Mouse (Mus musculus) limb, embryonic 14.5 days (tissue): ENCODE measurements at regions not wholly inside any gene's neighbourhood (a gene's known extent, or its start where the extent isn't known, plus 50 kb on each side); places are given as distances from the start of the nearest gene placed in this dataset.

Experiments
- ATAC-seq: fragments of 200-750 bp; cut with Nextera tagmentation; 2 replicates; pipeline ENCODE4 v1.8.0; 2017; ENCODE audit warnings: low read depth, moderate number of reproducible peaks, moderate TSS enrichment; ENCODE audit not compliant: low FRiP score
- DNase-seq: peaks from one replicate; pipeline ENCODE4 v3.0.0-alpha.2; 2015; ENCODE audit warnings: low spot score
- H3K27ac ChIP-seq: fragments of 300-500 bp; sonication (generic); replicated peaks from 2 replicates; pipeline ENCODE4 v1.5.1; 2014; ENCODE audit warnings: low read depth, mild to moderate bottlenecking, low read length, moderate library complexity, mixed read lengths
- H3K27me3 ChIP-seq: fragments of 300-500 bp; sonication (generic); 2 replicates; pipeline ENCODE4 v1.6.1; 2014; ENCODE audit warnings: low read length, mixed read lengths; ENCODE audit not compliant: control insufficient read depth, insufficient read depth
- H3K36me3 ChIP-seq: fragments of 300-500 bp; sonication (generic); 2 replicates; pipeline ENCODE4 v1.6.1; 2014; ENCODE audit warnings: mild to moderate bottlenecking, low read length, moderate library complexity, mixed read lengths; ENCODE audit not compliant: control insufficient read depth, insufficient read depth
- H3K4me1 ChIP-seq: fragments of 300-500 bp; sonication (generic); 2 replicates; pipeline ENCODE4 v1.6.1; 2014; ENCODE audit warnings: antibody characterized with exemption, low read length, mixed read lengths; ENCODE audit not compliant: control insufficient read depth, insufficient read depth
- H3K4me2 ChIP-seq: fragments of 300-500 bp; sonication (generic); replicated peaks from 2 replicates; pipeline ENCODE4 v1.6.1; 2014; ENCODE audit warnings: low read depth, mild to moderate bottlenecking, low read length, moderate library complexity; ENCODE audit not compliant: severe bottlenecking
- H3K4me3 ChIP-seq: fragments of 300-500 bp; sonication (generic); replicated peaks from 2 replicates; pipeline ENCODE4 v1.5.1; 2014; ENCODE audit warnings: low read length
- H3K9ac ChIP-seq: fragments of 300-500 bp; sonication (generic); 2 replicates; pipeline ENCODE4 v1.6.1; 2014; ENCODE audit warnings: mild to moderate bottlenecking, low read depth, low read length, moderate library complexity; ENCODE audit not compliant: severe bottlenecking
- H3K9me3 ChIP-seq: fragments of 300-500 bp; sonication (generic); 2 replicates; pipeline ENCODE4 v1.6.1; 2016; ENCODE audit warnings: low read length; ENCODE audit not compliant: control insufficient read depth
- POLR2A ChIP-seq: fragments of 200-500 bp; IDR thresholded peaks from 2 replicates; pipeline ENCODE4 v1.8.0; 2012; ENCODE audit warnings: inconsistent platforms, mild to moderate bottlenecking, moderate library complexity, borderline replicate concordance; ENCODE audit not compliant: insufficient read depth, insufficient read length; ENCODE audit errors: extremely low read depth
- whole genome bisulfite sequencing: fragments of 180-500 bp; shearing (Covaris S2); extraction: QIAGEN DNeasy Blood & Tissue Kit; methylation state at CpG from one replicate; pipeline ENCODE4 v1.1.7; 2014; 5-methylcytosine and 5-hydroxymethylcytosine counted together

DNA sequence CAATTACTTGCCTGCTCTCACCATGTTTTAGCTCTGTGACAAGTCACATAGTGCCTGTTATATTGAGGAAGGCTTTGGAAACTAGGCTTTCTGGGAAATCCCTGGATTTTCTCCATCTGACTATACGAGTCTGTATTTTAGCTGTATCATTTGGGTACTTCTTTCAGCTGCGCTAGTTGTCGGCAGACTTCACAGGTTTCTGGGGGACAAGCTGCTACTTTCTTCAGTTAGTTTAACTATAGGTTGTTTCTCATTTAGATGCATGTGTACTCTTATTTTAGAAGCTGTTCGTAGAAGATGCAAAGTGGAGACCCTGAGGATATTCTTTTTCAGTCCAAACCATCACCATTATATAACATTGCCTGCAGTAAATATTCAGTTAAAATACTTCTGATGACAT, 86.3 kb upstream of the Egfl6 start:
- H3K4me3 ChIP-seq: no peak overlapping the region
- no peak overlapping the region for H3K4me2 ChIP-seq
- peaks cover 5% of the 10 kb centered on the region for H3K27me3 ChIP-seq
- no peaks in the 10 kb centered on the region for H3K36me3 ChIP-seq
- no peak for TF ChIP-seq POLR2A
- H3K27ac ChIP-seq: no peak overlapping the region
- WGBS: 88% methylated on average over 4 of the region's 4 CpGs
- no peak for ATAC-seq
- H3K4me1 ChIP-seq: no peaks in the 10 kb centered on the region
- DNase-seq: no peak
- no peaks in the 10 kb centered on the region for H3K9me3 ChIP-seq
- no peak overlapping the region for H3K9ac ChIP-seq

- WGBS: 64% methylated on average over 2 of the region's 2 CpGs
- no peaks in the 10 kb centered on the region for H3K4me1 ChIP-seq
Observed at GRCm38 (mm10) chrX:166666304-166666703, 80.8 kb upstream of the Egfl6 start.

GRCm38 (mm10) chrX:166661808-166662207, 76.3 kb upstream of the Egfl6 start:
- Histone ChIP-seq H3K4me2 (no peak overlapping the region), H3K9ac (no peak overlapping the region), H3K27ac (0 out of 2 replicates have a peak overlapping the region, but pooled peaks have one; percentile 28), H3K4me1 (no peaks in the 10 kb centered on the region), H3K9me3 (no peaks in the 10 kb centered on the region), H3K4me3 (no peak overlapping the region), H3K36me3 (no peaks in the 10 kb centered on the region), H3K27me3 (0 out of 2 replicates have a peak, but pooled peaks cover under 1% of the 10 kb centered on the region)
- TF ChIP-seq POLR2A: no peak
- DNase-seq (peak; percentile 43), ATAC-seq (peak; percentile 84)
- WGBS: 34% methylated on average over 6 of the region's 6 CpGs

More at GRCm38 (mm10) chrX:166666304-166666703, 80.8 kb upstream of the Egfl6 start:
- no peak overlapping the region for H3K4me3 ChIP-seq
- no peak for DNase-seq
- no peak overlapping the region for H3K4me2 ChIP-seq
- H3K27me3 ChIP-seq: peaks cover 4% of the 10 kb centered on the region; the same call in 1 of the 2 replicates
- no peak overlapping the region for H3K9ac ChIP-seq
- H3K27ac ChIP-seq: no peak overlapping the region
- ATAC-seq: no peak
- H3K36me3 ChIP-seq: no peaks in the 10 kb centered on the region
- H3K9me3 ChIP-seq: no peaks in the 10 kb centered on the region
- no peak for TF ChIP-seq POLR2A

DNA sequence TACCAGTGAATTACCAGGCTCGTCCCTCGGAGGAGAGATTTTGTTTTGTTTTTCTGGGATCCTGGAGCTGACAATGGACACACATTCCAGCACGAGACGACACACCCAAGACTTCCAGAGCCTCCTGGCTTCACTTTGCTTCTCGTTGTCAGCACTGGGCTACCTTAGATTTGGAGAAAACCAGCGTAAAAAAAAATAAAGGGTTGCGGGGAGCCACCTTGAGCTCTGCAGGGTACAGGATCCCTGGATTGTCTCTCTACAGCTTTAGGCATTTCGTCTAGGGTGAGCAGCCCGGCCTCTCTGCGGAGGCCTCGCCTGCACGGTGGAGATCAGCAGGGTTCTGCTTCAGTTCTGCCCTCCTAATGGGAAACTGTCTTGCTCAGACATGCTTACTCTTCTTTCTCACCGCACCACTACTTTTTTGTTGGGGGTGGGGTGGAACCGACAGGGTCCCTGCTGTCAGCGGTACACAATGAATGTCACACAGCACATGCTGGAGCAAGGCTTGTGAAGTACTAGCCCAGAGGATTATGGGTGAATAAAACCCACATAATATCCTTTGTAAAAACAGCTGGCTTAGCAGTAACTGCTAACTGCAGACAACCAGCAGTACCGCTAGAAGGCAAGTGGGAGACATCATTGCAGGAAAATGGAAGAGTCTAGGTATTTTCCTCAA, 75.7 kb upstream of the Egfl6 start:
- Histone ChIP-seq H3K4me2 (peak overlapping the region; percentile 38), H3K36me3 (no peaks in the 10 kb centered on the region), H3K9me3 (no peaks in the 10 kb centered on the region), H3K27me3 (no peaks in the 10 kb centered on the region), H3K9ac (peak overlapping the region; percentile 32), H3K4me3 (peak overlapping the region; percentile 20), H3K27ac (peak overlapping the region; percentile 80), H3K4me1 (no peaks in the 10 kb centered on the region)
- TF ChIP-seq POLR2A: no peak
- WGBS: 23% methylated on average over 16 of the region's 16 CpGs
- DNase-seq: peak; percentile 80
- peak; percentile 71 for ATAC-seq

DNA sequence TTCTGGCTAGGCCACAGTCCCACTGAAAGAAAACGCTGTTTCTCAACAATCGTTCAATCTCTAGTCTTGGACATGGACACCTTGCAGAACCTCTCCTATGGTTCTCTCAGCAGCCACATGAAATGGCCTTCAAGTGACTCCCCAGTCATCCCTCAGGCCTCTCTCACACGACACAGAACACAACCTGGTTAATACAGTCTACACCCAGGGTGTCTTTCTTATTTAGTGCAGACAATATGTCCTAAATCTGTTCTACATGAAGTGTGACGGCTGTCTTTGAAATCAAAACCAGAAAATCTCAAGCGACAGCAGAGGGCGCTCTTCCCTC, 75.2 kb upstream of the Egfl6 start:
- Histone ChIP-seq H3K27ac (peak overlapping the region; percentile 80; the same call in 1 of the 2 replicates), H3K4me2 (peak overlapping the region; percentile 38), H3K4me1 (no peaks in the 10 kb centered on the region), H3K9ac (peak overlapping the region; percentile 32; the same call in 1 of the 2 replicates), H3K4me3 (no peak overlapping the region; the same call in 1 of the 2 replicates), H3K27me3 (no peaks in the 10 kb centered on the region), H3K9me3 (no peaks in the 10 kb centered on the region), H3K36me3 (no peaks in the 10 kb centered on the region)
- WGBS: 24% methylated on average over 6 of the region's 6 CpGs
- DNase-seq (no peak), ATAC-seq (no peak)
- no peak for TF ChIP-seq POLR2A
